Mouse (Mus musculus): ENCODE measurements around the gene Rtn4rl1.

Rtn4rl1 gene

DNA sequence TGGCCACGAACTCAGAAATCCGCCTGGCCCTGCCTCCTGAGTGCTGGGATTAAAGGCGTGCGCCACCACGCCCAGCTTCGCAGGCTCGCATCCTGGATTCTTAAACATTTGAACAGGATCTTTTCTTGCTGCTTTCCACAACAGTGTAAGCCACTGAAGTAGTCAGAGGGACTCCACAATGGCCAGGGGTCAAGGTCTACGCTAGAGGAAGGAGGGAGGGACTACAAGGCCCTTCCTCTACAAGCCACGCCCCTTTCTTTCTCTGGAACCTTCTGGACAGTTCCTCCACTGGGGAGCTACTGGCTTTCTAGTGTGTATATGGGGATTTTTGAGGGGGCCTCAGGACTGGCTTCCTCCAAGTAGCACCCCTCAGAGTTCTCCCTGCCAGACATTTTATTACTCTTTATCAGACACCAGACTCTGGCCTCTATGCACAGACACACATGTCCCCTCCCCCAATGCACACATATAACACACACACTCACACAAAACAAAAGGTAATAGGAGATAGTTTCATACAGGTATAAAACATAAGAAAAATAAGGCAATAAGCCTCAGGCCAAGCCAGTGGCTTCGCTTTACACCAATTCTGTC, 53.7 kb downstream of the Rtn4rl1 start:
- no peak for DNase-seq (ENCODE audit: low spot score in 2 of 2)

DNA sequence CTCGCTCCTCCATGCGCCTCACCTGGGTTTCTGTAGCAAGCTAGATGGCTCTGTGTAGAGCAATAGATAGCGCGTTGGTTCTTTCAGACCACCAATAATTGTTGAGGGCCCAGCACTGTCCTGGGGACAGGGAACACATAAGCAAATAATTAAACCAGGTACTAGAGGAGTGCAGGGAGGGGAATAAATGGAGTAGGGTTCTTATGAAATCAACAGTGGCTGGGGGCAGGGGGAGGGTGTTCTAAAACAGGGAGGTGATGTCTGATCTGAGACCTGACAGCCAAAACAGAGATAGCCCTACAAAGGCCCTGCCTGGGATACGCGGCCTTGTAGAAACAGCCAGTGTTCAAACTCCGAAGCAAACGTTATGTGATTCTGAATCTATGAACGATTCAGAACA, 56.0 kb downstream of the Rtn4rl1 start:
- no peak for DNase-seq (ENCODE audit: low spot score in 2 of 2)

DNA sequence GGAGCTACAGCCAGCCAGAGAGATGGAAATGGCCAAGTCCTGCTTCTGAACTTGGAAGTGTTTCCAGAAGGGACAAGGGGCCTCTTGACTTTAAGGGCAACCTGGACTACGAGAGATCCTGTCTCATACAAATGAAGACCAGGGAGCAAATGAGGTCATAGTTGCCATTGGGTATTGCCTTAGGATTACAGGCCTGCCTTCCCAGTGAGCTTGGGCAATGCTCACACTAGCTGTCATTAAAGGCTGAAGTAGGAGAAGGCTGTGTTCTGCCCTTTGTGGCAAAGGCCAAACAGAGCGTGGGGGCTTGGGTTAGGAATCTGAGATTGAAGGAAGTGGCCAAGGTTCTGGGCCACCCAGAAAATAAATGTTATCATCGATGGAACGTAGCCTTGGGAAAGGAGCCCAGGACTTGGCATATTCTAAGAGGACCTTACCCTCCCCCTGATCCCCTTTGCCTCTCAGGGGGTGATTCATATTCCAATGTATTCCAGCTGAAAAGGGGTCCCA, 57.5 kb downstream of the Rtn4rl1 start:
- DNase-seq (ENCODE audit: low spot score in 2 of 2) = no peak

DNA sequence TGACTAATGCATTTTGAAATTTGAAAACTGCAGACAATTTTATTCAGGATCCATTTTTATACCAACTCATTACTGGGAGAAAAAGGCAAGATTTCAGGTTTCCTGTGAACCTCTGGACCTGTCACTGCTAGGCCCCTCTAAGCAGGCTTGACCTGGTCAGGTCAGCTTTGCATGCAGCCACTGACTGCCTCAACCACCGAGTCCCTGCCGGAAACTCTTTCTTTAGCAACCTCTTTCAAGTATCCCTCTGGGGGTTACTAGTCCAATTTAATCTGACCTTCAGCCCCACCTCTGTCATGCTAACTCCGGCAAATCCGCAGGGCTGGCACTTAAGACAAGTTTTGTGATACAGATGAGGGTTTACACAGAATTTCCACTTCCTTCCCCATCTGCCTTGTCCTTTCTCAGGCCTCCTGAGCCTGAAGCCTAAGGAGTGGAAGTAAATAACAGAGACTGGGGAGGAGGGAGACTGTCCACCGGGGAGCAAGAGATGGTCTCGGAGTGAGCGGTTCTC, 58.0 kb downstream of the Rtn4rl1 start:
- DNase-seq (ENCODE audit: low spot score in 2 of 2) = no peak

DNA sequence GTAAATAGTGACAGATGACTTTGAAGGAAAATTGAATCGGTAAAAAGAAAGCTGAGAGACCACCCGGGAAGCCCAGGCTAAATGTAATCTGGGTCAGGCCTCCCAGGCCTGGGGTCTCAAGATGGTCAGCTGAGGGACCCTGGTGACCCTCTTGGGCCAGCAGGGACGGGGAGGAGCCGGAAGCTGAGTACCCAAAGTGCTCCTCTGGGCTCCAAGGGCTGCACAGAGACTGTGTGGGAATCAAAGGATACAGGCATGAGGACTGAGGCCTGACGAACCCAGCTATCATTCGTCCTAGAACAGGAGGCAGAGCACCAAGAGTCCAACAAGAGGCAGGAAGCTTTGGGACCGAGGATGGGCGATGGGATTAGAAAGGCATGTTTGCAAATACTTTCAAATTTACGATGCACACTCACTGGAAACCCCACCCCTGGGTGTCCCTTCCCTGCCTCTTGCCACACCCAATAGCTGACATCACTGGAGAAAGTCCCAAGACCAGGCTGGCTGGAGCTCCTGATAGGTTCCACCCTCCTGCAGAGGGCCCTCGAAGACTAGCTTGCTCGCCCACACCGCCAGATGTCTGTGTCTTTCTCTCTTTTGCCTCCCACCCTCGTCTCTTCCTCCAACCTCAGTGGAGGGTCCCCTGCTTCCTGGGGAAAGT, 60.8 kb downstream of the Rtn4rl1 start:
- peak; percentile 76 to 78 for DNase-seq (ENCODE audit: low spot score in 2 of 2)

DNA sequence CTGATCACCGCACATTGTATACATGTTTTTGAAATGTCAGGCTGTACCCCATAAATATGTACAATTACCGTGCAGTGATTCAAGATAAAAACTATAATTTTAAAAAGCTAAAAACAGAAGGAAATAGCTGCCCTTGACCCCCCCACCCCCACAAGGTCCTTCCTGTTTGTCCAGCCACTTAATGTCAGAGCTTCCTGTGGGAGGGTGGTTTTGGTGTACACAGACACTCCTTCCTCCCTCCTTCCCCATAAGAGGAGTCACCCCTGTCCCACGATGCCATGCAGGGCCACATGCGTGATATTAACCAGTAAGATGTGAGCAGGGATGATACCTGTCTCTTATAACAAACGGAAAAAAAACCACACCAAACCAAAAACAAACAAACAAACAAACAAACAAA, 61.7 kb downstream of the Rtn4rl1 start:
- DNase-seq (ENCODE audit: low spot score in 2 of 2) = no peak

DNA sequence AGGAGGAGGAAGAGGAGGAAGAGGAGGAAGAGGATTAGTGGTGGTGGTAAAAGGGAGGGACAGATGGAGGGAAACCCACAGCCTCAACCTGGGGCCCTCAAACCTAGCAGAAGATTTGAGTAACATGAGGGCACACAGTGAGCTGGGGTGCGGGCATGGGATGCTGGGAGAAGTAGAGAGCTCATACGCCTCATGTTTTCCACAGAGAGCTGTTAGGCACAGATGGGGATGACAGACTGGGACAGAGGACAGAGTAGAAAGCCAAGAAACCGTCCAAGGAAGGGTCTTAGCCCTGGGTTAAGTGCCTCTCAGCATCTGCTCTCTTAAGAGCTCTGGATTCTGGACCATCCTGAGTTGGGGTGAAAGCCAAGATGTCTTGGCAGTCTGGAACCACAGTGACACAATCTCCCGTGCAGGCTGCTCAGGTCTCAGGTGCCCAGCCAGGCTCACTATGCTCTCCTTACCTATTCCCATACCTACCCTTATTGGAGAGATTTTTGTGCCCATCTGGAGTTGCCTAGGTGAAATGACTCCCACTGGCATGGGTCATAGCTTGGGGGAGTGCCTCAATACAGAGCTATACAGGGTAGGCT, 63.6 kb downstream of the Rtn4rl1 start:
- no peak for DNase-seq (ENCODE audit: low spot score in 2 of 2)

DNA sequence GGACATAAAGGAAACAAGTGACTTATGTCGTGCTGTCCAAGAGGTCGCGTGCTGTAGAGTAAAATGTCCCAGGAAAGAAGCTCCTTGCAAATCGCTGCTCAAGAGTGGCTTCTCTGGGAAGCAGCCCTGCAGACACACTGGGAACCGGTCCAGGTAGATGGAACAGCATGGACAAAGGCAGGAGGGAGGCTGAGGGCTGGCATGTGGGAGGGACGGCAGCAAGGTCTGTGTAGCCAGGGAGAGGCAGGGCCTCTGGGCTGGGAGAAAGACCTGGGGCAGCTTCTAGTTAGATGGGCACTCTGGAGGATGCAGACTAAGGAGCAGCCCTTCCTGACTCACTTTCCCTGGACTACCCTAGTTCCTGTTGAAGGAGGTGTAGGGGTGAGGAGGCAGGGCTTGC, 65.8 kb downstream of the Rtn4rl1 start:
- no peak for DNase-seq (ENCODE audit: low spot score in 2 of 2)

DNA sequence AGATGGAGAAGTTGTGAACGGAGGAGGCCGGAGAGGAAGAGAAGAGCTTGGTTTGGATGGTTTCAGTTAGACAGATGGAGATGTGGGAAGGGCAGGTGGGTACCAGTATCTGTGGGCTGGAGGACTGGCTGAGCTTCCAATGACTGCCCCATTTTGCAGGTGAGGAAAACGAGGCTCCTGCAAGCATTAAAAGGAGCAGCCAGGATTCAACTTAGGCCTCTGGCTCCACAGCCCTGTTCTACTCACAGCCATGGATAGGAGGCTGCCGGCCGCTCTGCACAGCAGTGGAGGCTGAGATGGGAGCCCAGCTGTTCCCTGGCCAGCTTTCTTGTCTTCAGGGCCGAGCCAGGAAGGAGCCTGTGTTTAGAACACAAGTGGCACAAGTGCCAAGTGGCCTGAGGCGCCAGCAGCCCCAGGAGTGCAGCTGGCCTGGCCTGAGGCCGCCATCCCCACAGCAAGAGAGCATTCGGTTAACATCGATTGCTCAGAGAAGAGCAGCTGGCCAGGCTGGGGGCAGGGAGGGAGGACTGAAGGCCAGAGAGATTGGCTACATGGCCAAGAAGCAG, 66.5 kb downstream of the Rtn4rl1 start:
- DNase-seq (ENCODE audit: low spot score in 2 of 2) = peak; percentile 64 to 67

DNA sequence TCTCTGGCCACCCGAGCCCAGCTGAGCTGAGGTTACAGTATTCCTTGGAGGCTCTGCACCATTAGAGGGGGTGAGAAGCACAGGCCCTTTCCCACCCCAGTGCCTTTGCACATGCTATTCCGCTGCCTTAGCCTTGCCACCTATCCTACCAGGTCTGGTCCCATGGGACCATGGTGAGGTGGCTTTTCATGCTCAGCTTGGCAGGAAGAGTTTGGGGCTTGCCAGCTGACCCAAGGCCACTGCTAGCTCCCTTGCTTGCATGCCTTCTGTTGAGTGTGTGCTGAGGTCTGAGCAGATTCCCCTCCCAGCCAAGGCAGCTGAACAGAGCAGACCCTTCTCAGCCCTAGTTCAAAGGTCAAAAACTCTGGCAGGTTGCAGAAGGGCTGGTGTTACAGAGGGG, 67.4 kb downstream of the Rtn4rl1 start:
- no peak for DNase-seq (ENCODE audit: low spot score in 2 of 2)

DNA sequence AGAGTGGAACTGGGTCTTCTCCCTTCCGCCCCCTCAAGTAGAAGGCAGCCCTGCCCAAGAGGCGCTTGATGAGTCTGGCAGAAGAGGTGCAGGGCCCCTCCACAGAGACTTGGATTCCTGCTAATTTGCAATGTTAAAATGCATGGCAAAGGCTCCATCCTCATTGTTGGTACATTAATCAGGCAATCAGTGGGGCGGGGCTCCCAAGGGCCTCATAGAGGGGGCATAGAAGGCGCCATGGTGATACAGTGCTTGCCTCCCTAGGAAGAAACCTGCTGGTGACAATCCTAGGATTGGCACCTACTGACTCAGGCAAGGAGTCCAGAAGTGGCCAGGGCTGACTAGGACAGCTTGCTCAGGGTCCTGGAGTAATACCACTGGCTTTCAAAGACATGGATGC, 68.1 kb downstream of the Rtn4rl1 start:
- no peak for DNase-seq (ENCODE audit: low spot score in 2 of 2)

DNA sequence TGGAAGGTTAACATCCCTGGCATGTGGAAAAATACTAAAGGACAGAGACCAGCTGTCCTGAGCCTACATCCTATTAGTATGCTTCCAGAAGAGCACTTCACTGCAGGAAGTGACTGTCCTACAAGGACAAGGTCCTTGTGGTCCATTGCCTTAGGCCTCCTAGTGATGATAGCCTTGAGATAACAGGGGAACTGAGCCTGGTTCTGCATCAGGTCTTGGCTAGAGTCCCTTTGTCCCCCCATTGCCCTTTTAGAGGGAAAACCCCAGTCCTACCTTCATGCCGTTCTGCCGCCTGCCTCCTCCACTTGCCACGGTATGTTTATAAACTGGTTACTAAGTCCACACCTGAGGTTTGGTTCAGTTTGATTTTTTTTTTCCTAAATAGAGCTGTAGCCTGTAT, 68.6 kb downstream of the Rtn4rl1 start:
- DNase-seq (ENCODE audit: low spot score in 2 of 2) = no peak

DNA sequence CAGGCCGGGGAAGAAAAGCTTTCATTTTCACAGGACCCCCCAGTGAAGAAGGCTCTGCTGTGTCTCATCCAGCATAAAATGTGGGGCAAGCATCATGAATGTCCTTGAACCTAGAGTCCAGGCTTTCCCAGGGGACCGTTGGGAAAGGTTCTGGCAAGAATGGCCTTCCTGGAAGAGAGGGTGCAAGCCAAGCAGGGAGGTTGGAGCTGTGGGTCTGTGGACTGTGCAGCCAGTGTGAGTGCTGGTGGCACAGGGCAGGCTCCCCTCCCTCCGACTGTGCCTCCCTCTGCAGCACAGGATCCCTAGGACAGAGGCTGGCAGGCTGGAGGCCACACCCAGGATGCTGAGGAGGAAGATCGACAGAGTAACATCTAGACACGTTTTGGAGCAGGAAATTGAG, 69.2 kb downstream of the Rtn4rl1 start:
- no peak for DNase-seq (ENCODE audit: low spot score in 2 of 2)

DNA sequence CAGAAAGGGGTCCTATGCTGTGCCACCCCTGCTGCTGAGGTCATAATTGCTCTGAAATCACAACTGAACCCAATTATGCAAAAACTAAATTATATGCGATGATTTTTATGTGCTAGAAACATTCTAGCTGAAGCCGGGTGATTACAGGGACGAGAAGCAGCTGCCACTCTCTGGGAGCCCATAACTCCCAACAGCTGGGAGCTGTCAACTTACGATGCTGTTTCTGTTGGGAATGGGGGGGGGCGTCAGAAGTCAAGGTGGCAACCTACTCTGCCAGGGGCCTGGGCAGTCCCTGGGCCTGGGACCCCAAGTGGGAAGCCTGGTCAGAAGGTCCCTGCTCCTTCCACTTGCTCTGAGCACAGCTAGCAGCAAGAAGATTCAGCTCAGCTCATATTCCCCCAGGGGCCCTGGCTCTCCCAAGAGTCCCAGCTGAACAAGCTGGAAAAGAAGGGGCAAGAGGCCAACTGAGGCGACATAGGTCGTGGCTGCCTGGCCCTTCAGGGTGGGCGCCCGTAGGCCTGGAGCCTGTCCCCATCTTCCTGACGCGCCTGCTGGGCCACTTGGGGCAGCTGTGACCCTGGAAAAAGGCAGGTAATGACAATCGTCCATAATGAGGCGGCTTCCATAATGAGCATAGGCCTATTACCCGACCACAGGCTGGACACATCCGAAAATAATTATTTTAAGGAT, 69.8 kb downstream of the Rtn4rl1 start:
- no peak for DNase-seq (ENCODE audit: low spot score in 2 of 2)

DNA sequence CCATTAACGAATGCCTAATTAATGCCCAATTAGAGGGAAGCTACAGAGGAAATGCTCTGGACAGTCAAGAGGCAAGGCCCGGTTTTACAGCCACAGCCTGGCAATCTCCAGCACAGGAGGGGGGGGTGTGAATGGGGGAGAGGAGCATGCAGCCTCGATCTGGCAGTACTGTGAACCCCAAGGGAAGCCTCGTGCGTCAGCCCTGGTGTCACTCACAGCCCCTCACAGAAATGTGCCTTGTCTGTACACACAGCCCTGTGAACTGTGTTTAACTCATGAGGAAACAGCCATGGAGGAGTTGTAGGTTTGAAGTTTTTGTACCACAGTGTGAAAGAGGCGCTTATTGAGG, 70.4 kb downstream of the Rtn4rl1 start:
- DNase-seq (ENCODE audit: low spot score in 2 of 2) = no peak

DNA sequence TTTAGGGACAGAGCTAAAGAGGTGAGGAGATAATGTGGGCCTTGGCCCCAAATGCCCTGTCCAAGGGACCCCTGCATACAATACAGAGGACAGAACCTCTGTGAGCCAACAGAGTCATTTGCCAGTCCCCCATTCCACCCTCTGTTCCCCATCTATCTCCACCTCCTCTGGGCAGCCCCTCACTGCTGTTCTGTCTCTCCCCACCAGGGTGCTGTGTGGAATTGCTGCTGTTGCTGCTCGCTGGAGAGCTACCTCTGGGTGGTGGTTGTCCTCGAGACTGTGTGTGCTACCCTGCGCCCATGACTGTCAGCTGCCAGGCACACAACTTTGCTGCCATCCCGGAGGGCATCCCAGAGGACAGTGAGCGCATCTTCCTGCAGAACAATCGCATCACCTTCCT, 71.0 kb downstream of the Rtn4rl1 start:
- DNase-seq (ENCODE audit: low spot score in 2 of 2) = no peak

DNA sequence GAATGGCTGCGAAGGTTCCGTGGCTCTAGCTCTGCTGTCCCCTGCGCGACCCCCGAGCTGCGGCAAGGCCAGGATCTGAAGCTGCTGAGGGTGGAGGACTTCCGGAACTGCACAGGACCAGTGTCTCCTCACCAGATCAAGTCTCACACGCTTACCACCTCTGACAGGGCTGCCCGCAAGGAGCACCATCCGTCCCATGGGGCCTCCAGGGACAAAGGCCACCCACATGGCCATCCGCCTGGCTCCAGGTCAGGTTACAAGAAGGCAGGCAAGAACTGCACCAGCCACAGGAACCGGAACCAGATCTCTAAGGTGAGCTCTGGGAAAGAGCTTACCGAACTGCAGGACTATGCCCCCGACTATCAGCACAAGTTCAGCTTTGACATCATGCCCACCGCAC, 72.0 kb downstream of the Rtn4rl1 start:
- DNase-seq (ENCODE audit: low spot score in 2 of 2) = no peak

DNA sequence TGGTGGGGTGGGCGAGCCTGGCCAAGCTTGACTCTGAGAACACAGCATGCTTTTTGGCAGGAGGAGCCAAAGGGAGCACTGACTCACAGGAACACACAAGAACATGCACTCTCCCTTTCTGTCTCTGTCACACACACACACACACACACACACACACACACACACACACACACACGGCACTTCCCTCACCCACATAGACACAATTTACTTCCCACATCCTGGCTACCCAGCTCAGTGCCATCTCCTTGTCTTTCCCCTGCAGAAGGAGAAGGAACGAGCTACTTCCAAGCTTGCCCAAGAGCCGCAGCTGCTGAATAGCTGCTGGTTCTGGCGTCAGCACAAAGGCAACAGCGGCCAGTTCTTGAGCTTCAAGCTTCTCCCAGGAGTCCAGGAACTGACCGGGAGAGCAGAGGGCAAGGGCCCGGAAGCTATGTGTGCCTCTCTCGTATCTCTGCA, 74.3 kb downstream of the Rtn4rl1 start:
- peak; percentile 64 to 69 for DNase-seq (ENCODE audit: low spot score in 2 of 2)

DNA sequence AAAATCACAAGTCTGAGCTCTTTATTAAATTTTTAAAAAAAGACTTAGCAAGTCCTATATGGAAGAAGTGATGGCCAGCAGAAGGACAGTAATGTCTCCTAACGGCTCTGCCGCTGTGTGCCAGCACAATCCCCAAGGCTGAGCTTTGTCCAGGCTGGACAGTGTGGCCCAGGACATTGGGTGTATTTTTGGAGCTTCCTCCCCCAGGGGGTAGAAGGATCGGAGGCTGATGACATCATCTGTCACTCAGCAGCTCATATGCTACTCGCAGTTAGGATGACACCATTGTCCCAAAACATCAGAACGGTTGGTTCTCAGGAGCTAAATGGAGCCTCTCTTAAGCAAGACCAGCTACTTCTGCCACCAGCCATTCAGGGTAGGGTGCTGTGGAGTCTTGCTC, 74.9 kb downstream of the Rtn4rl1 start:
- DNase-seq (ENCODE audit: low spot score in 2 of 2) = peak; percentile 66 to 67

DNA sequence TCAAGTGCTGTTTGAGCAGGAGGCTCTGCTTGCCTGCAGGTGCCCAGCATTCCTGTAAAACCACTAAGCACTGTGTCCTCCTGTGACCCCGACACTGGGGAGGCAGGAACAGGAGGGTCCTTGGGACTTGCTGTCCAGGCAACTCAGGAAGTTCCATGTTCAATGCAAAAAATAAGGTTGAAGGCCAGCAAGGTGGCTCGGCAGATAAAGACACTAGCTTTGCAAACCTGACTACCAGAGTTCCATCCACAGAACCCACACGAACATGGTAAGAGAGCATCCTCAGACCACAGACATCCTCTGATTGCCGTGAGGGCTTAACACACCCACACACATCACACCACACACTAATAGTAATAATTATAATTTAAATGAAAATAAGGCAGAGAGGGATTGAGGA, 75.6 kb downstream of the Rtn4rl1 start:
- no peak for DNase-seq (ENCODE audit: low spot score in 2 of 2)

DNA sequence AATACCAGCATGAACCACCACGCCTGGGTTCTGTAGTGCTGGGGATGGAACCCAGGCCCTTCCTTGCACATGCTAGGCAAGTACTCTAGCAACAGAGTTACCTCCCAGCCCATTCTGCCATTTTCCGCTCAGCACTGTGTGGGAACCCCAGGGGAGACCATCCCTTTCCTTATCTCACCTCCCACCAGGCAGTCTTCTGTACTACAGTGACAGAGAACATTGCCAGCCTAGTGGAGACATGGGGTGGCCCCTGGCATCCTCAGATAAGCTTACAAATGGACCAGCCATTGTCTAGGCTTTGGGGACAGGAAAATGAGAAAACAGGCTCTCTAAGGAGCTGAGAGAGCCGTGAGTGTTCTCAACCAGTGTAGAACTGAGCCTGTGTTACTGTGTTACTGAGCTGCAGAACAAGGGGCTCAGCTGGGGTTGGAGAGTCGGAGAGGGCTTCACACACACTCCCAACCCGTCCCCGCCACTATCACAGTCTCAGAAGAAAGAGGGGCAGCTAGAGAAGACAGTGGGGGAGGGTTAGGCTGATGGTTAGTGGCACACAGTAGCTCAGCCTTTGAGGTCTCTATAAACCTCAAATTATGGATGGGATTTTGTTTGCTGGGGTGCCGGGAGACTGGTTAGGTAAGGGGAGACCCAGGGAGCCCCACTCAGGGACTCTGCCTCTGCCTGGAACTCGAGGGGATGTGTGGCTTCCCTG, 76.8 kb downstream of the Rtn4rl1 start:
- no peak for DNase-seq (ENCODE audit: low spot score in 2 of 2)
